Mouse (Mus musculus) heart, embryonic 10.5 days (tissue): ENCODE data around the gene Trpm6. TPM values are rescaled to one million over a fixed set of nuclear protein-coding genes. Genes with fewer than 3 reads are reported as not detected.

Source experiments
- DNase-seq: peaks from one replicate; pipeline ENCODE4 v3.0.0-alpha.2; 2017; ENCODE audit warnings: low spot score
- H3K27ac ChIP-seq: fragments of 300-500 bp; sonication (generic); 2 replicates; pipeline ENCODE4 v1.5.1; 2016; ENCODE audit warnings: mild to moderate bottlenecking
- H3K27me3 ChIP-seq: fragments of 300-500 bp; sonication (generic); 2 replicates; pipeline ENCODE4 v1.6.1; 2016; ENCODE audit warnings: mild to moderate bottlenecking; ENCODE audit not compliant: poor library complexity, insufficient read depth, severe bottlenecking
- H3K36me3 ChIP-seq: fragments of 300-500 bp; sonication (generic); 2 replicates; pipeline ENCODE4 v1.6.1; 2016; ENCODE audit warnings: mild to moderate bottlenecking, moderate library complexity
- H3K4me1 ChIP-seq: fragments of 300-500 bp; sonication (generic); 2 replicates; pipeline ENCODE4 v1.6.1; 2016; ENCODE audit warnings: mild to moderate bottlenecking
- H3K4me3 ChIP-seq: fragments of 300-500 bp; sonication (generic); 2 replicates; pipeline ENCODE4 v1.5.1; 2016; ENCODE audit warnings: mild to moderate bottlenecking, moderate library complexity
- H3K9me3 ChIP-seq: fragments of 300-500 bp; sonication (generic); 2 replicates; pipeline ENCODE4 v1.6.1; 2016; ENCODE audit warnings: mild to moderate bottlenecking, moderate library complexity
- WGBS: fragments of 180-500 bp; shearing (Covaris S2); methylation state at CpG from one replicate; pipeline ENCODE4 v1.1.7; 2016; 5-methylcytosine and 5-hydroxymethylcytosine counted together
- polyA plus RNA-seq: library from polyadenylated mRNA; unstranded; fragments of >200 nt; fragmentation: Nextera tagmentation; extraction: Ambion mirVana; gene quantifications from 2 replicates; pipeline ENCODE4 v1.2.1, GENCODE M21; 2016

Gene Trpm6
- polyA plus RNA-seq, 1 experiment from 2014 or later, result 0.11 TPM

GRCm38 (mm10) chr19:18881162-18881561 is 131.4 kb downstream of the Trpm6 start:
- Histone ChIP-seq H3K4me3 (no peak overlapping the region), H3K36me3 (no peaks in the 10 kb centered on the region), H3K27ac (no peak overlapping the region), H3K27me3 (no peaks in the 10 kb centered on the region), H3K9me3 (no peaks in the 10 kb centered on the region), H3K4me1 (no peaks in the 10 kb centered on the region)
- WGBS, result 80% methylated on average over 5 of the region's 5 CpGs
- no peak for DNase-seq

GRCm38 (mm10) chr19:18887646-18888407 is 138.0 kb downstream of the Trpm6 start:
- H3K4me1 ChIP-seq, result 0 out of 2 replicates have a peak, but pooled peaks cover 3% of the 10 kb centered on the region
- 61% methylated on average over 11 of the region's 11 CpGs for WGBS
- H3K36me3 ChIP-seq, result no peaks in the 10 kb centered on the region
- no peaks in the 10 kb centered on the region for H3K9me3 ChIP-seq
- H3K27ac ChIP-seq, result no peak overlapping the region
- H3K27me3 ChIP-seq, result no peaks in the 10 kb centered on the region
- H3K4me3 ChIP-seq, result no peak overlapping the region
- DNase-seq, result no peak

DNA sequence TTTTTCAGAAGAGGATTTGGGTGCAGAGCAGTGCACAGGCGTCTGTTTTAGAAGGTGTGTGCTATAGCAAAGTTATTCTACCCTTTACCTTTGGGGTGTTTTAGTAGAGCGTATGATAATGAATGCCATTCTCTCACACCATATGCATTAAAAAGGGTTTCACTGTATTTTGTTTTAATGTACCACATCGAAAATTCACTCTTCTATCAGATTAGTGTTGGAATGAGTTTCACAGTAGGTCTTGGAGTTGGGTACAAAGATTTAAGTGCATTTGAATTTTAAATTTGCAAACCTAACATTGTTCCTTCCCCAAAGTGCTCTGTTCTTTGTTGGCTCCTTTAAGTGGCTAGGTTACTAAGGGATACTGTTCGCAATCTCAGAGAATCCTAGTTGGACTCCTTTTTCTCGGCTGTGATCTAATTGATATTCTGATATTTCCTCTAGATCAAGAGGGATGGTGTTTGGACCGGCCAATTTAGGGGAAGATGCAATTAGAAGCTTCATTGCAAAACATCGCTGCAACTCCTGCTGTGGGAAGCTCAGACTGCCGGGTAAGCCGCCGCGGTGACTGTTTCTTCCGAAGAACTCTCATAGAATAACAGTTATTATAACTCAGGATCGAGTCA is 138.8 kb downstream of the Trpm6 start:
- Histone ChIP-seq H3K27ac (no peak overlapping the region), H3K9me3 (no peaks in the 10 kb centered on the region), H3K4me3 (peak overlapping the region; percentile 44), H3K27me3 (no peaks in the 10 kb centered on the region), H3K4me1 (0 out of 2 replicates have a peak, but pooled peaks cover 3% of the 10 kb centered on the region), H3K36me3 (no peaks in the 10 kb centered on the region)
- DNase-seq, result no peak
- WGBS, result 44% methylated on average over 13 of the region's 13 CpGs

DNA sequence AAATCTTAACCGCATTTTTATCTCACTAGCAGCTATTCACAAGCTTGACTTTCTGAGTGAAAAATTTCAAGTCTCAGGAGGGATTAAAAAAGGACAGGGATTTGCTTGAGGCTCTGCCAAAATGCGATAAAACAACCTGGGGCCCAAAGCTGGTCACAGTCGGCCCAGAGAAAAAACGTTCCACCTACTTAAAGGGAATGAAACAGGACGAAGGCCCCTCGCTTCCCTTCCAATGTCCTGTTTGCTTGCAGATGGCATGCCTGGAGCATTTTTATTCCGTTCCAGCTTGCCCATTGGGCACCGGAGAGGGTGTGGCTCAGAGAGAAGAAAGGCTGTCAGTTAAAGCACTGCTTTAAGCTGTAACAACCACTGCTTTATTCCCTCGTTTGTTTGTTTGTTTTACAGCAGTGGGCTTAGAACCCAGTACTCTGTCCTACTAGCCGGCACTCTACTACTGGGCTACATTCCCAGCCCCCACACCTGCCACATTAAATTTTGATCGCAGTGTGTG is 139.4 kb downstream of the Trpm6 start:
- H3K9me3 ChIP-seq, result no peaks in the 10 kb centered on the region
- 18% methylated on average over 11 of the region's 11 CpGs for WGBS
- H3K4me1 ChIP-seq, result 0 out of 2 replicates have a peak, but pooled peaks cover 3% of the 10 kb centered on the region
- no peaks in the 10 kb centered on the region for H3K27me3 ChIP-seq
- H3K4me3 ChIP-seq, result peak overlapping the region; percentile 44
- H3K27ac ChIP-seq, result no peak overlapping the region
- no peaks in the 10 kb centered on the region for H3K36me3 ChIP-seq
- DNase-seq, result no peak

- no peaks in the 10 kb centered on the region for H3K36me3 ChIP-seq
- no peak overlapping the region for H3K27ac ChIP-seq
- H3K4me3 ChIP-seq, result 0 out of 2 replicates have a peak overlapping the region, but pooled peaks have one; percentile 44
- 82% methylated on average over 1 of the region's 1 CpGs for WGBS
- DNase-seq, result no peak
- H3K27me3 ChIP-seq, result no peaks in the 10 kb centered on the region
- 0 out of 2 replicates have a peak, but pooled peaks cover 3% of the 10 kb centered on the region for H3K4me1 ChIP-seq
- no peaks in the 10 kb centered on the region for H3K9me3 ChIP-seq
Observed at GRCm38 (mm10) chr19:18889632-18890031, 139.8 kb downstream of the Trpm6 start.

DNA sequence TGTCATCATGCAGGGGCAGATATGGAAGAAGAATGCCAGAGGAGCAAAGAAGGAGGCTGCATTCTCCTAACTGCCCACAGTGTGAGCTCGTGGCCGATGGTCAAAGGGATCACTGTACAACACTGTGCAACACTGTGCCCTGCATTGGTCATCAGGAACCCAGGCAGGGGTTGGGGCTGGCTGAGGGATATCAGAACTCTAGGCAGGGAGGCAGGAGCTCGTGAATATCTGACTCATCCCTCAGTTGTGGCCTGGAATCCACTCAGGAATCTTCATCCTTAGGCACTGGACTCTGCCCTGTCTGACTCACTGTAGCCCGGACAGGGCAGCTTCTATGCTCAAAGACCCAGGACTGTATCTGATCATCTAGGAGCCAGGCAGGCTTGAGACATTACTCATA is 140.4 kb downstream of the Trpm6 start:
- Histone ChIP-seq H3K36me3 (no peaks in the 10 kb centered on the region), H3K27ac (no peak overlapping the region), H3K27me3 (no peaks in the 10 kb centered on the region), H3K4me1 (0 out of 2 replicates have a peak, but pooled peaks cover 3% of the 10 kb centered on the region), H3K9me3 (no peaks in the 10 kb centered on the region), H3K4me3 (no peak overlapping the region)
- 63% methylated on average over 4 of the region's 4 CpGs for WGBS
- no peak for DNase-seq

GRCm38 (mm10) chr19:18898238-18898637 is 148.5 kb downstream of the Trpm6 start:
- H3K27me3 ChIP-seq, result no peaks in the 10 kb centered on the region
- no peak overlapping the region for H3K4me3 ChIP-seq
- no peak overlapping the region for H3K27ac ChIP-seq
- H3K36me3 ChIP-seq, result no peaks in the 10 kb centered on the region
- DNase-seq, result no peak
- H3K4me1 ChIP-seq, result no peaks in the 10 kb centered on the region
- no peaks in the 10 kb centered on the region for H3K9me3 ChIP-seq

DNA sequence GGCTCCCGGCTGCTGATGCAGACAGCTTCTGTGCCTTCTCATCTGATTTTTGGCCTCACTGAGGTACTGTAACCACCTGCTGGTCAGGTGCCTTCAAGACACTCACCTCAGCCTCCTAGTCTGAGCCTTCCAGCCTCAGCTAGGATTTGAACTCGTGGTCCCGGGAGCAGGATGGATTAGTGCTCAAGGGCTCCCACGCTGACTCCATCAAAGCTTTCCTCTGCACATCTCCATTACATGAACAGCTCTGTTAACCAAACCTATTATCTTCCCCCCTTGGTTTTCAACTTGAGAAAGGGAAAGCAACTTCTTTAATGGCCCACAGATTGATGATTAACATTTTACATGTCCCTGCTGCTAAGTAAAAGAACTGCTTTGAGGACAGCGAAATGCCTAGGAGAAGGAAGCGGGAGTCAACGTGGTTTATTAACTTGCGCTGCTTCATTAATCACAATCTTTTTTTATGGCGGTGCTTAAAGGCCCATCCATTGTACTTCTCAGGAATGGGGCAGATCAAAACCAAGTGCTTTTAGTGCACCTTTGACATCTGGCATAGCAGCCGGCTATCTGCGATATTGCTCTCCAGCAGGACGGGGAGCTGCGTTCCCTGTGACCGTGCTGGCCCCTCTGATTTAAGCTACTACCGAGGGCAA is 152.4 kb downstream of the Trpm6 start:
- H3K27ac ChIP-seq, result no peak overlapping the region
- no peak for DNase-seq
- H3K4me3 ChIP-seq, result no peak overlapping the region
- 87% methylated on average over 15 of the region's 15 CpGs for WGBS
- H3K27me3 ChIP-seq, result no peaks in the 10 kb centered on the region
- H3K9me3 ChIP-seq, result no peaks in the 10 kb centered on the region
- no peaks in the 10 kb centered on the region for H3K4me1 ChIP-seq
- H3K36me3 ChIP-seq, result no peaks in the 10 kb centered on the region

GRCm38 (mm10) chr19:18902694-18903067 is 152.9 kb downstream of the Trpm6 start:
- Histone ChIP-seq H3K27ac (no peak overlapping the region), H3K36me3 (no peaks in the 10 kb centered on the region), H3K9me3 (no peaks in the 10 kb centered on the region), H3K4me3 (no peak overlapping the region), H3K4me1 (no peaks in the 10 kb centered on the region), H3K27me3 (no peaks in the 10 kb centered on the region)
- WGBS, result 87% methylated on average over 6 of the region's 6 CpGs
- no peak for DNase-seq

GRCm38 (mm10) chr19:18905511-18905910 is 155.7 kb downstream of the Trpm6 start:
- 67% methylated on average over 3 of the region's 3 CpGs for WGBS
- no peaks in the 10 kb centered on the region for H3K36me3 ChIP-seq
- DNase-seq, result no peak
- no peaks in the 10 kb centered on the region for H3K27me3 ChIP-seq
- H3K9me3 ChIP-seq, result no peaks in the 10 kb centered on the region
- no peak overlapping the region for H3K4me3 ChIP-seq
- H3K4me1 ChIP-seq, result no peaks in the 10 kb centered on the region
- H3K27ac ChIP-seq, result no peak overlapping the region

DNA sequence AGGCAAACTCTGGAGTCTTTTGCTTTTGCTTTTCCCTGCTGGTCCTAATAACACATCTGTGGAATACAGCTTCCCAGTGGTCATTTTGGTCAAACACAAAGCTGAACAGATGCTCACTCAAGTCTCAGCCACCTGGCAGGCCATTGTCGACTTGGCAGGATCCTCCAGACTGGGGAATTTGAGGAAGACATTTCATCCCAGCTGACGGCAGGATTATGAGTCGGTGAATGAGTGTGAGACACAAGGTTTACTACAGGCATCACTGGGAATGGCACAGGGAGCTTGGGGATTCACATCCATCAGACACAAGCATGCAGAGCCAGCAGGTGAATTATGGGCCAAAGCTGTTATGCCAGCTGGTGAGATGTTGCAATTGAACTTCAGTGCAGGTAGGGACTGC is 159.9 kb downstream of the Trpm6 start:
- Histone ChIP-seq H3K4me3 (no peak overlapping the region), H3K27me3 (no peaks in the 10 kb centered on the region), H3K4me1 (no peaks in the 10 kb centered on the region), H3K27ac (no peak overlapping the region), H3K36me3 (no peaks in the 10 kb centered on the region), H3K9me3 (no peaks in the 10 kb centered on the region)
- DNase-seq, result no peak
- 75% methylated on average over 3 of the region's 3 CpGs for WGBS

DNA sequence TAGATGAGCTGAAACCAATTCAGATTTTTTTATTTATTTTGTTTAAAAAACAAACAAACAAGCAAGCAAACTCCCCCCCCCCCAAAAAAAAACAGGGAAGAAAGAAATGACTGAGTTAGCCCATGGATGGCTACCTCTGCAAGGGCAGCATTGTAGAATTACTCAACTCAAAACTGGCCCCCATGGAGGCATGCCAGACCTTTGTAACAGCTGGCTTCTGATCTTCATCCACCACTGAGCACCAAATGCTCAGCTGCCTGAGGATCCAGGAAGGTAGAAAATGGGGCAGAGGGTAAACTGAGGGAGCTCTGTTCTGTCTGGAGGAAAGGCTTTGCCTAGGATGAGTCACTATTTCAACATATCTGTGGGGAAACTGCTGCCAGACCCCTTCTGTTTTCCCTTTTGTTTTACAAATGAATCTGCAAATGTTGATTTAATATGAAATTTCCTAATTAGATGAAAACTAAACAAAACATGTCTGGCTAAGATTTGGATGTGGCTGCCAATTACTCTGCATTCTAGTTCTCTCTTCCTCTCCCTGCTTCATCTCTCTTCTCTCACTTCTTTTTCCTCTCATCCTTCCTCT is 162.1 kb downstream of the Trpm6 start:
- no peak overlapping the region for H3K4me3 ChIP-seq
- no peaks in the 10 kb centered on the region for H3K9me3 ChIP-seq
- no peaks in the 10 kb centered on the region for H3K4me1 ChIP-seq
- H3K27me3 ChIP-seq, result no peaks in the 10 kb centered on the region
- no peak for DNase-seq
- no peak overlapping the region for H3K27ac ChIP-seq
- no peaks in the 10 kb centered on the region for H3K36me3 ChIP-seq

DNA sequence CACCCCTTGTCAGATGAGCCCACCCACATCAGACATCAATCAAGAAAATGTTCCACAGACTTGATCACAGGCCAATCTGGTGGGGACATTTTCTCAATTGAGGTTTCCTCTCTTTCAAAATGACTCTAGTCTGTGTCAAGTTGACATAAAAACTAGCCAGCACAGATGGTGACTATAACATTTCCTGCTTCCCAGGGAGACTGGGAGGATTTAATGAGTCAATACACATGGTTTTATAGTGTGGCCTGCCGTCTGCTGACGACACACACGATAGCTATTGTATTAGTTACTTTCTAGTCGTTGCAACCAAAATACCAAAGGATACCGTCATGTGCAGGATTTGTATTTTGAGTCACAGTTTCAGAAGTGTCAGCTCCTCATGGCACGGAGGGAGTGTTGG is 191.6 kb downstream of the Trpm6 start:
- no peak overlapping the region for H3K27ac ChIP-seq
- H3K27me3 ChIP-seq, result no peaks in the 10 kb centered on the region
- no peaks in the 10 kb centered on the region for H3K9me3 ChIP-seq
- WGBS, result 86% methylated on average over 6 of the region's 6 CpGs
- H3K4me3 ChIP-seq, result no peak overlapping the region
- H3K36me3 ChIP-seq, result no peaks in the 10 kb centered on the region
- H3K4me1 ChIP-seq, result no peaks in the 10 kb centered on the region
- DNase-seq, result no peak
